ENCODE assay signal across 8 mouse cellular contexts in genomic region chr11:101640857-101641709, GRCm38 (mm10). TPM values are rescaled to one million over a fixed set of nuclear protein-coding genes. Genes with fewer than 3 reads are reported as not detected.
A peak's percentile ranks its signal among the peaks of the same experiment; 100 is the strongest.
DNase-seq lines count a peak whose midpoint lies in the region; ATAC-seq and TF ChIP-seq lines count a peak whose summit lies in the region.
"Not testable (repeated sequence)": the region's sequence is repeated elsewhere in the genome, so short reads cannot be mapped to it uniquely, and the experiment has no call there.

No protein-coding gene starts in this region.

- H3K27ac ChIP-seq in embryonic facial prominence, embryonic 10.5 days (replicated peaks): peak overlapping the region; percentile 88
- peak overlapping the region; percentile 70; the same call in 1 of the 2 replicates for H3K27ac ChIP-seq in intestine, postnatal 0 days (ENCODE audit: low read depth, low read length)
- H3K27ac ChIP-seq in midbrain, embryonic 10.5 days (replicated peaks): peak overlapping the region; percentile 87

- ATAC-seq in granulocyte monocyte progenitor cell, adult 5-6 weeks (replicated peaks; ENCODE audit: poor library complexity, severe bottlenecking): peak; percentile 33
- peak; percentile 68 for ATAC-seq in intestine, postnatal 0 days

- 6% methylated on average over 53 of the region's 53 CpGs for WGBS in embryonic facial prominence, embryonic 10.5 days
- 6% methylated on average over 51 of the region's 53 CpGs for WGBS in intestine, postnatal 0 days
- WGBS in midbrain, embryonic 10.5 days: 6% methylated on average over 53 of the region's 53 CpGs

- 0 out of 2 replicates have a peak, but pooled peaks have one; percentile 3 for TF ChIP-seq CTCF in intestine, postnatal 0 days (IDR thresholded peaks at IDR 0.05; ENCODE audit: low read depth)

- not testable (repeated sequence) for H3K27me3 ChIP-seq in embryonic facial prominence, embryonic 10.5 days (replicated peaks; ENCODE audit: low read depth, poor library complexity, severe bottlenecking); intestine, postnatal 0 days (replicated peaks; ENCODE audit: control insufficient read depth, insufficient read depth, low read length); midbrain, embryonic 10.5 days (ENCODE audit: low read depth, poor library complexity, severe bottlenecking)

- not testable (repeated sequence) for H3K9me3 ChIP-seq in embryonic facial prominence, embryonic 10.5 days; intestine, postnatal 0 days (ENCODE audit: control insufficient read depth); midbrain, embryonic 10.5 days (replicated peaks)

- H3K4me3 ChIP-seq in embryonic facial prominence, embryonic 10.5 days: peak overlapping the region; percentile 49
- H3K4me3 ChIP-seq in intestine, postnatal 0 days (ENCODE audit: low read depth, low read length): peak overlapping the region; percentile 18; the same call in 1 of the 2 replicates
- H3K4me3 ChIP-seq in midbrain, embryonic 10.5 days: peak overlapping the region; percentile 47

- peak; percentile 64 for DNase-seq in adrenal gland, adult 8-10 months
- DNase-seq in embryonic facial prominence, embryonic 10.5 days (ENCODE audit: low spot score): peak; percentile 83
- DNase-seq in left cerebral cortex, postnatal 4 days: peak; percentile 86
- peak; percentile 80 for DNase-seq in midbrain, embryonic 10.5 days (ENCODE audit: low spot score)
- DNase-seq in right cerebral cortex, postnatal 4 days: peak; percentile 82
- peak; percentile 74 to 78 for DNase-seq in urinary bladder, postnatal 4 days (ENCODE audit: low spot score in 2 of 2)

- H3K4me1 ChIP-seq in embryonic facial prominence, embryonic 10.5 days; intestine, postnatal 0 days (replicated peaks; ENCODE audit: control insufficient read depth, insufficient read depth, low read length): not testable (repeated sequence)
- H3K4me1 ChIP-seq in midbrain, embryonic 10.5 days: peaks cover 12% of the 10 kb centered on the region

- H3K4me2 ChIP-seq in intestine, postnatal 0 days (replicated peaks; ENCODE audit: low read depth): peak overlapping the region; percentile 58

- not testable (repeated sequence) for H3K36me3 ChIP-seq in embryonic facial prominence, embryonic 10.5 days (replicated peaks); intestine, postnatal 0 days (ENCODE audit: control insufficient read depth, insufficient read depth); midbrain, embryonic 10.5 days

- peak overlapping the region; percentile 40; the same call in 1 of the 2 replicates for H3K9ac ChIP-seq in intestine, postnatal 0 days (ENCODE audit: low read depth, low read length)

- intact Hi-C loops in left cerebral cortex, postnatal 4 days (cut with DNase I): not testable (repeated sequence)

RNA-seq across cellular contexts. Expression of gene Rdm1, which starts 14.1 kb away (rescaled TPM):
- 10 to 100 TPM; 30.5 to 45.6 (median 33.6) TPM for total RNA-seq in adrenal gland, adult 8-10 months (2022)
- 28.2 and 29.4 TPM in 2 replicates for polyA plus RNA-seq in embryonic facial prominence, embryonic 10.5 days (2016; fragmentation: Nextera tagmentation; extraction: Ambion mirVana)
- 6.4 and 28.8 TPM in 2 replicates for total RNA-seq in granulocyte monocyte progenitor cell, adult 5-6 weeks (2014; fragmentation: Nextera tagmentation)
- 6.2 and 17.0 TPM in 2 replicates for total RNA-seq in granulocyte monocyte progenitor cell, adult 5-6 weeks (2017)
- 13.3 and 15.3 TPM in 2 replicates for polyA plus RNA-seq in intestine, postnatal 0 days (2015; fragmentation: Nextera tagmentation; extraction: Ambion mirVana)
- total RNA-seq in left cerebral cortex, postnatal 4 days (2021): 1 to 10 TPM; 4.5 to 4.7 TPM
- polyA plus RNA-seq in midbrain, embryonic 10.5 days (2016; fragmentation: Nextera tagmentation; extraction: Ambion mirVana): 35.2 and 39.2 TPM in 2 replicates

RNA-seq across cellular contexts. Expression of gene Arl4d, which starts 24.3 kb away (rescaled TPM):
- 10 to 100 TPM; 12.5 to 22.1 (median 16.4) TPM for total RNA-seq in adrenal gland, adult 8-10 months (2022)
- polyA plus RNA-seq in embryonic facial prominence, embryonic 10.5 days (2016; fragmentation: Nextera tagmentation; extraction: Ambion mirVana): 3.3 and 5.1 TPM in 2 replicates
- total RNA-seq in granulocyte monocyte progenitor cell, adult 5-6 weeks (2014; fragmentation: Nextera tagmentation): 1.1 TPM in 1 of 2 replicates, not detected in the other
- 0.34 and 0.77 TPM in 2 replicates for total RNA-seq in granulocyte monocyte progenitor cell, adult 5-6 weeks (2017)
- polyA plus RNA-seq in intestine, postnatal 0 days (2015; fragmentation: Nextera tagmentation; extraction: Ambion mirVana): 6.3 and 7.8 TPM in 2 replicates
- total RNA-seq in left cerebral cortex, postnatal 4 days (2021): 10 to 100 TPM; 23.3 to 26.5 TPM
- 4.3 and 4.4 TPM in 2 replicates for polyA plus RNA-seq in midbrain, embryonic 10.5 days (2016; fragmentation: Nextera tagmentation; extraction: Ambion mirVana)

RNA-seq across cellular contexts. Expression of gene Gm11634, which starts 42.0 kb away (rescaled TPM):
- not detected for total RNA-seq in adrenal gland, adult 8-10 months (2022)
- polyA plus RNA-seq in embryonic facial prominence, embryonic 10.5 days (2016; fragmentation: Nextera tagmentation; extraction: Ambion mirVana): not detected in 2 replicates
- total RNA-seq in granulocyte monocyte progenitor cell, adult 5-6 weeks (2014; fragmentation: Nextera tagmentation): not detected in 2 replicates
- total RNA-seq in granulocyte monocyte progenitor cell, adult 5-6 weeks (2017): not detected in 2 replicates
- polyA plus RNA-seq in intestine, postnatal 0 days (2015; fragmentation: Nextera tagmentation; extraction: Ambion mirVana): 0.27 and 0.37 TPM in 2 replicates
- total RNA-seq in left cerebral cortex, postnatal 4 days (2021): not detected
- 0.22 TPM in 1 of 2 replicates, not detected in the other for polyA plus RNA-seq in midbrain, embryonic 10.5 days (2016; fragmentation: Nextera tagmentation; extraction: Ambion mirVana)

RNA-seq across cellular contexts. Expression of gene Tmem106a, which starts 59.0 kb away (rescaled TPM):
- 10 to 100 TPM; 12.6 to 23.8 (median 18.7) TPM for total RNA-seq in adrenal gland, adult 8-10 months (2022)
- 1.5 and 2.1 TPM in 2 replicates for polyA plus RNA-seq in embryonic facial prominence, embryonic 10.5 days (2016; fragmentation: Nextera tagmentation; extraction: Ambion mirVana)
- 4.3 and 6.3 TPM in 2 replicates for total RNA-seq in granulocyte monocyte progenitor cell, adult 5-6 weeks (2014; fragmentation: Nextera tagmentation)
- total RNA-seq in granulocyte monocyte progenitor cell, adult 5-6 weeks (2017): 0.78 and 1.4 TPM in 2 replicates
- polyA plus RNA-seq in intestine, postnatal 0 days (2015; fragmentation: Nextera tagmentation; extraction: Ambion mirVana): 122 and 130 TPM in 2 replicates
- total RNA-seq in left cerebral cortex, postnatal 4 days (2021): 1 to 10 TPM; 1.5 to 3.5 TPM
- polyA plus RNA-seq in midbrain, embryonic 10.5 days (2016; fragmentation: Nextera tagmentation; extraction: Ambion mirVana): 2.0 and 3.9 TPM in 2 replicates

Comparison
In these comparisons a context has a peak if more than half of its experiments do, and no peak if none do; other contexts are left out.
1. Peak in every context shown above with its lines: DNase-seq, ATAC-seq, H3K4me3 ChIP-seq and H3K27ac ChIP-seq.
2. RNA of gene Arl4d, which starts 24.3 kb away (total RNA-seq): 23.3 to 26.5 TPM in left cerebral cortex, postnatal 4 days and 12.5 to 22.1 TPM in adrenal gland, adult 8-10 months; 0.34 to 1.1 TPM in granulocyte monocyte progenitor cell, adult 5-6 weeks; every median in the first group is over 4 times any median in the second.